Mouse (Mus musculus) neural tube, embryonic 12.5 days (tissue): ENCODE measurements around the gene Lysmd2. TPM values are rescaled to one million over a fixed set of nuclear protein-coding genes. Genes with fewer than 3 reads are reported as not detected.
"Not testable (repeated sequence)": the region's sequence is repeated elsewhere in the genome, so short reads cannot be mapped to it uniquely, and the experiment has no call there.

Source experiments
- ATAC-seq: fragments of 200-750 bp; cut with Nextera tagmentation; 2 replicates; pipeline ENCODE4 v1.8.0; 2017; ENCODE audit warnings: low read depth, mild to moderate bottlenecking, moderate TSS enrichment, moderate library complexity; ENCODE audit not compliant: low FRiP score
- H3K27ac ChIP-seq: fragments of 300-500 bp; sonication (generic); 2 replicates; pipeline ENCODE4 v1.5.1; 2016
- H3K27me3 ChIP-seq: fragments of 300-500 bp; sonication (generic); replicated peaks from 2 replicates; pipeline ENCODE4 v1.6.1; 2016; ENCODE audit warnings: mild to moderate bottlenecking
- H3K36me3 ChIP-seq: fragments of 300-500 bp; sonication (generic); 2 replicates; pipeline ENCODE4 v1.6.1; 2016; ENCODE audit warnings: mild to moderate bottlenecking
- H3K4me1 ChIP-seq: fragments of 300-500 bp; sonication (generic); 2 replicates; pipeline ENCODE4 v1.6.1; 2016
- H3K4me2 ChIP-seq: fragments of 300-500 bp; sonication (generic); replicated peaks from 2 replicates; pipeline ENCODE4 v1.6.1; 2016; ENCODE audit warnings: mild to moderate bottlenecking
- H3K4me3 ChIP-seq: fragments of 300-500 bp; sonication (generic); 2 replicates; pipeline ENCODE4 v1.5.1; 2016
- H3K9ac ChIP-seq: fragments of 300-500 bp; sonication (generic); 2 replicates; pipeline ENCODE4 v1.6.1; 2016; ENCODE audit warnings: mild to moderate bottlenecking
- H3K9me3 ChIP-seq: fragments of 300-500 bp; sonication (generic); 2 replicates; pipeline ENCODE4 v1.6.1; 2016; ENCODE audit warnings: mild to moderate bottlenecking
- whole genome bisulfite sequencing: fragments of 180-500 bp; shearing (Covaris S2); methylation state at CpG from one replicate; pipeline ENCODE4 v1.1.7; 2016; 5-methylcytosine and 5-hydroxymethylcytosine counted together
- polyA plus RNA-seq: library from polyadenylated mRNA; unstranded; fragments of >200 nt; fragmentation: Nextera tagmentation; extraction: Ambion mirVana; gene quantifications from 2 replicates; pipeline ENCODE4 v1.2.1, GENCODE M21; 2016

Gene Lysmd2
- polyA plus RNA-seq, 1 experiment from 2014 or later, result 18.8 TPM

DNA sequence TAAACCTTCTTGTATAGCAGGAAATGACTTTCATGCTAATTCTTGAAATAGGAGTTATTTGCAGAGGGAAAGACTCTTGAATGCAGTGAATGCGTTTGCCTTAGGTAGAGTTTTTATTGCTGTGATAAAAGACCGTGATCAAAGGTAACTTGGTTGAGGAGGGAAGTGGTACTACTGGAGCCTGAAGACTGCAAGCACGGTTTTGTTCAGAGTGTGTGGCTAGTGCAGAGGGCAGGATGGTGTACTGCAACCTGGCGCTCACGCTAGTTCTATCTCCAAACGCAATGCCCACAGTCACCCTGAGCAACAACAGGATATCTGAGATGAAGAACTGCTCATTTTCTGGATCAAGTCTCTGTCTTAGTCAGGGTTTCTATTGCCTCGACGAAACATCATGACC, 8.1 kb downstream of the Lysmd2 start:
- H3K4me2 ChIP-seq, result no peak overlapping the region
- no peak overlapping the region for H3K9ac ChIP-seq
- H3K4me3 ChIP-seq, result no peak overlapping the region
- H3K27me3 ChIP-seq, result no peaks in the 10 kb centered on the region
- no peak overlapping the region for H3K27ac ChIP-seq
- no peaks in the 10 kb centered on the region for H3K36me3 ChIP-seq
- no peaks in the 10 kb centered on the region for H3K4me1 ChIP-seq
- no peak for ATAC-seq
- H3K9me3 ChIP-seq, result no peaks in the 10 kb centered on the region
- WGBS, result 76% methylated on average over 8 of the region's 8 CpGs

DNA sequence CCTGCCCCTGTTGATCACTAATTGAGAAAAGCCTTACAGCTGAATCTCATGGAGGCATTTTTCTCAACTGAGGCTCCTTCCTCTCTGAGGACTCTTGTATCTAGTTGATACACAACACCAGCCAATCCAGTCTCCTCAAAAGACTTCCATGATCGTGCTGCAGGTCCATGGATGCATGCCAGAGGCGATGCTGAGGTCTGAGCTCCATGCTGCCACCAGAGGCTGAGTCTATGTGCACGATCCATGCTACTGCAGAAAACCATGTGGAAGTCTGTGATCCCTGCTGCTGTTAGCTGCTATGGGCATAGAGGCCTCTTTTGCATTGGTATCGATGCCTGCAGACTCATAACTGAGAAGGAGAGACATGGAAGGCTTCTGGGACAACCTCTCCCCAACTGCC, 8.7 kb downstream of the Lysmd2 start:
- no peak for ATAC-seq
- no peaks in the 10 kb centered on the region for H3K27me3 ChIP-seq
- no peak overlapping the region for H3K4me2 ChIP-seq
- 93% methylated on average over 4 of the region's 4 CpGs for WGBS
- no peaks in the 10 kb centered on the region for H3K9me3 ChIP-seq
- no peak overlapping the region for H3K4me3 ChIP-seq
- H3K27ac ChIP-seq, result no peak overlapping the region
- 0 out of 2 replicates have a peak overlapping the region, but pooled peaks have one; percentile 3 for H3K9ac ChIP-seq
- no peaks in the 10 kb centered on the region for H3K4me1 ChIP-seq
- H3K36me3 ChIP-seq, result no peaks in the 10 kb centered on the region

DNA sequence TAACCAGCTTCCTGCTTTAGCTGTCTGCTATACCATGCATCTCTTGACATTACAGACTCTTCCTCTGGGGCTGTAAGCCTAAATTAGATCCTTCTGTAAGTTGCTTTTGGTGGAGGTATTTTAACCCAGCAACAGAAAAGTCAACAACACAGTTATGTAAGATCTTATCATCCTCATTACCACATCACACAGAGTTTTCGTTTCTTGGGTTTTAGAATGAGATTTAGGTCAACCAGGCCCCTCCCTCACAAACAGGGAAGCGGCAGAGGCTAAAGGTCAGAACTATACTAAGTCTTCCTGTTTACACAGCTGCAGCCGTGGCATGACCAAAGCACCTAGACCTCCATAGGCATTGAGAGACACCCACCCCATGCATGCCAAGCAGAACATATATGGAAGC, 19.9 kb downstream of the Lysmd2 start:
- Histone ChIP-seq H3K9me3 (no peaks in the 10 kb centered on the region), H3K27me3 (no peaks in the 10 kb centered on the region), H3K4me1 (no peaks in the 10 kb centered on the region), H3K9ac (no peak overlapping the region), H3K4me2 (no peak overlapping the region), H3K36me3 (peaks cover 51% of the 10 kb centered on the region), H3K27ac (no peak overlapping the region), H3K4me3 (no peak overlapping the region)
- ATAC-seq, result no peak
- 60% methylated on average over 3 of the region's 3 CpGs for WGBS

DNA sequence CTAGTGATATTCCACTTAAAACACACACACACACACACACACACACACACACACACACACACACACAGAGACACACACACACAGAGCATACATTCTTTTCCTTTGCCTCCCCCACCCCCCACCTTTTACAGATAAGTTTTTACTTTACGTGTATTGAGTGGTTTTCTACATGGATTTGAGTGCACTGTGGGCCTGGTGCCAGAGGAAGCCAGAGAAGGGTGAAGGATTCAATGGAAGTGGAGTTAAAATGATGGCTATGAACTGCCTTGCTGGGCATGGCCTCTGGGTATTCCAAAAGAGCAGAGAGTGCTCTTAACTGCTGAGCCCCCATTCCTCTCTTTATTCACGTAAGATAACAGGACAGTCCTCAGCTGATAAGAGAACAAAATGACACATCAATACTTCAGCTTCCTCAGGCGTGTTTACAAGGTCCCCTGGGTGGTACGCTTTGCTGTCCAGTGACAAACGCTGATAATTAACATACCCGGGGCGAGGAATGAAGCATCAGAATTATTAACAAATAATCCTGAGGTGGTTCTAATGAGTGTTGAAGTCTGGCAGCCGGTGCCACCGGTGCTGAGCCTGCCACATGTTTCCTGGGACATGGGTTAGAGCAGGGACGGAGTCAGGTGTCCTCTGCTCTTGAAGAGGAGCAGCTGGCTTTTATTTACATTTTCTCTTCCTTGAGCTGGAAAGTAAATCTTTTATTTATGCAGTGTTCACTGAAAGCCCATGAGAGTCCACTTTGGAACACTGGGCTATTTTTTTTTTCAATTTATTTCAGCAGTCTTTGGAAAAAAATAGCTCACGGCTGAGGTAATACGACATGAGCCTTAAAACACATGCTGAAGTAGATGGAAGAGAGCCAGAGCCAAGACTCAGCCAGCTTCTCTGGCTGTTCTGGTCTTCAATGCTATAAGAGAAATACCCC, 28.7 kb downstream of the Lysmd2 start:
- Histone ChIP-seq H3K9me3 (no peaks in the 10 kb centered on the region), H3K27ac (no peak overlapping the region), H3K4me1 (no peaks in the 10 kb centered on the region), H3K27me3 (no peaks in the 10 kb centered on the region), H3K9ac (no peak overlapping the region), H3K36me3 (peaks cover 47% of the 10 kb centered on the region), H3K4me3 (no peak overlapping the region), H3K4me2 (no peak overlapping the region)
- 61% methylated on average over 12 of the region's 12 CpGs for WGBS
- ATAC-seq, result no peak

DNA sequence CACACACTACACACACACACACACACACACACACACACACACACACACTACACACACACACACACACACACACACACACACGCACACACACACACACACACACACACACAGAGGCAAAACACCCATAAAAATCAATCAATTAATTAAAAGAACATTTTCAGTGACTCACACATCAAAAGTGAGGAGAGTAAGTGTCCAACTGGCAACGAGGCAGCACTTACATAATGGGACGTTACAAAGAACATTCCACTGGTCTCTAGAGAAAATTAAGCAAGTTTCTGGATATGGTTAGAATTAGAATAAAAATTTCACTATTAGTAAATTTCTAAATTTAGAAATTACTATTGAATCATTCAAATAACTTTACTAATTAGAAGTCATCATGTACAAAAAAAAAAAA, 30.9 kb downstream of the Lysmd2 start:
- not testable (repeated sequence) for H3K4me1 ChIP-seq, H3K27ac ChIP-seq, H3K9me3 ChIP-seq, H3K4me3 ChIP-seq, H3K27me3 ChIP-seq, H3K4me2 ChIP-seq, ATAC-seq, H3K9ac ChIP-seq
- 88% methylated on average over 3 of the region's 3 CpGs for WGBS
- peaks cover 44% of the 10 kb centered on the region for H3K36me3 ChIP-seq

DNA sequence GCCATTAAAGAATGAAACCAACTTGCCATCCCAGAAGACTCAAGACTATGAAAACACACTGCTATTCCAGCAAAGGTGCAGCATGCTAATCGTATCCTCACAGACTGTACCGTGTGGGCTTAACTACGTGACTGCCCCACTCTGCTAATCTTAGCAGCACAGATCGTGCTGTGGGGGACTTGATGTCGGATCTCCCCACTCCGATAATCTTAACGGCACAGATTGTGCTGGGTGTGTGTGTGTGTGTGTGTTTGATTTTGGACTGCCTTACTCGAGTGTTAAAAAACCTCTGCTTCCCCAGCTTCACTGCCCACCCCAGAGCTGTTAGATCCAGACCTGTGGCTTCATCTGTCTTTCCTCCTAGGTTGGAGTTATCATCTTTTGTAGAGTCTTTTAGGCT, 35.4 kb downstream of the Lysmd2 start:
- WGBS, result 93% methylated on average over 8 of the region's 8 CpGs
- H3K36me3 ChIP-seq, result peaks cover 50% of the 10 kb centered on the region

DNA sequence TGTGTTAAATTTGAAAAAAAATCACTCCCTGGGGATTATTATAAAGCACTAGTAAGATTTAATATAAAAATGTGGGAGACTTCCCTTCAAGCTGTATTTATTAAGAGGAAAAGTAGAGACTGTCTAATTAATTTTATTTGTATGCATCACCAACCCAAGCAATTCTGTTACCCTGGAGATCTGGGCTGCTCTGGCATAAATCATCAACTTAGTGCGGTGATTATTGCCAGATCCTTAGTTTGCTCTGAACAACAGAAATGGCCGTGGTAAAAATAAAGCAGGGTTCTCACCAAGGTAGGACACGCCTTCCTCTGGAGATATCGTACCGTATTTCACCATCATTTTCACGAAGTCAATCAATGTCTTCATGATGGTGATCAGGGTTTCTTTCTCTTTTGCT, 39.8 kb downstream of the Lysmd2 start:
- Histone ChIP-seq H3K27ac (no peak overlapping the region), H3K9ac (no peak overlapping the region), H3K27me3 (no peaks in the 10 kb centered on the region), H3K36me3 (peaks cover 51% of the 10 kb centered on the region), H3K9me3 (no peaks in the 10 kb centered on the region), H3K4me2 (no peak overlapping the region), H3K4me1 (no peaks in the 10 kb centered on the region), H3K4me3 (no peak overlapping the region)
- WGBS, result 78% methylated on average over 6 of the region's 6 CpGs
- no peak for ATAC-seq

More for the DNA sequence above, 35.4 kb downstream of the Lysmd2 start:
- no peak overlapping the region for H3K27ac ChIP-seq
- no peak overlapping the region for H3K4me3 ChIP-seq
- ATAC-seq, result no peak
- no peaks in the 10 kb centered on the region for H3K27me3 ChIP-seq
- H3K4me2 ChIP-seq, result no peak overlapping the region
- H3K9ac ChIP-seq, result no peak overlapping the region
- no peaks in the 10 kb centered on the region for H3K9me3 ChIP-seq
- H3K4me1 ChIP-seq, result no peaks in the 10 kb centered on the region

DNA sequence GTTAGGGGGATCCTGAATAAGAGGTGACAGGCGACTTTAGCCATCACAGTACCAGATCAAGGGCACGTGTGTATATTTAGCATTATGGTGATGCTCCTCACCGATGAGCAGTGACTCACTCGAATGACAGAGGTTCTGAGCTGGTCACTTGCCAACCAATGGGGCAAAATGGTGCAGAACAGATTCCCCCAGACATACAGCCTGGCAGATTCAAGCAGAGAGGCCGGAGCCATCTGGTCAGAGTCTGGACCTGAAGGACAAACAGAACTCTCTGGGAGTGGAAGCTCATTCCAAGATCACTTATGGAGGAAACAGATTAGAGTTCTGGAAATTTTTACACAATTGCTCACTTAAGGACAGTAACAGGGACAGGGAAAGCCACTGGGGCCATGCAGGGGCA, 41.1 kb downstream of the Lysmd2 start:
- H3K36me3 ChIP-seq, result peaks cover 41% of the 10 kb centered on the region
- H3K9me3 ChIP-seq, result no peaks in the 10 kb centered on the region
- no peak for ATAC-seq

DNA sequence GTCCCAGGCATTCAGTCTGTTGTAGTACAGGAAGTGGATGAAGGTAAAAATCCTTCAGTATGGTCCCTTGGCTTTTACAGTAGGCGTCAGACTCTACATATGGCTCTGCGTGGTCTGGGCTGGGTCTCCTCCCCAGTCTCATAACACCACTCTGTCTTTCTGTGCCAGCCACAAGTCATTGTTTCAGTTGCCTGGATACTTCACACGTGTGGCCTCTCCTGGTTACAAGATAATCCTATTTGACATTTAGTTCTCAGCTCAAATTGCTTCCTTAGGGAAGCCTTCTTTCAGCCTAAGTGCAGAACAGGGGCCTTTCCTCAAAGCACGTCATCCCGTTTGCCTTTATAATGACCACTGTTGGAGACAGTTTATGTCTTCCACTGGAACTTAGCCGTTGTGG, 47.2 kb downstream of the Lysmd2 start:
- Histone ChIP-seq H3K9ac (no peak overlapping the region), H3K27ac (no peak overlapping the region), H3K9me3 (no peaks in the 10 kb centered on the region), H3K27me3 (no peaks in the 10 kb centered on the region), H3K4me3 (no peak overlapping the region), H3K36me3 (peaks cover 65% of the 10 kb centered on the region), H3K4me1 (no peaks in the 10 kb centered on the region), H3K4me2 (no peak overlapping the region)
- ATAC-seq, result no peak
- WGBS, result 77% methylated on average over 6 of the region's 6 CpGs

More for the DNA sequence above, 41.1 kb downstream of the Lysmd2 start:
- 83% methylated on average over 5 of the region's 5 CpGs for WGBS
- H3K4me3 ChIP-seq, result no peak overlapping the region
- H3K4me1 ChIP-seq, result no peaks in the 10 kb centered on the region
- H3K9ac ChIP-seq, result no peak overlapping the region
- no peak overlapping the region for H3K4me2 ChIP-seq
- no peak overlapping the region for H3K27ac ChIP-seq
- H3K27me3 ChIP-seq, result no peaks in the 10 kb centered on the region

DNA sequence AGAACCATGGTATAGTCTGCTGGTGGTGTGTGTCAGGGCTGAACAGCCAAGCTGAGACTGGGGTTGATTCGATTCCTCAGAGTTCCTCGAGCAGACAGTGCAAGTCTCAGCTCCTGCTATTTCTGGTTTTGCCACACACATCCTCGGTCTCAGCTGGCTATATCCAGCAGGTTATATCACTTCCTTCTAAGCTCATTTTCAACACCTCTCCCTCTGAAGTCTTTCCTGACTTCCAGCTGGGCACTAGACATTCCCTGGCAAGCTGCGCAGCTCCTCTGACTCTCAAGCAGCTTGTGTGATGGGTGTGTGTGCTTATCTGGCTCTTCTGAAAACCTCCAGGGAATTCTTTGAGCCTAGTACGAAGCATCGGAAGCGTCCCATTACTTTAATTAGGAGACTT, 50.7 kb downstream of the Lysmd2 start:
- Histone ChIP-seq H3K4me2 (no peak overlapping the region), H3K4me1 (no peaks in the 10 kb centered on the region), H3K9me3 (no peaks in the 10 kb centered on the region), H3K36me3 (peaks cover 61% of the 10 kb centered on the region), H3K27ac (no peak overlapping the region), H3K9ac (no peak overlapping the region), H3K4me3 (no peak overlapping the region), H3K27me3 (no peaks in the 10 kb centered on the region)
- 80% methylated on average over 7 of the region's 7 CpGs for WGBS
- no peak for ATAC-seq

DNA sequence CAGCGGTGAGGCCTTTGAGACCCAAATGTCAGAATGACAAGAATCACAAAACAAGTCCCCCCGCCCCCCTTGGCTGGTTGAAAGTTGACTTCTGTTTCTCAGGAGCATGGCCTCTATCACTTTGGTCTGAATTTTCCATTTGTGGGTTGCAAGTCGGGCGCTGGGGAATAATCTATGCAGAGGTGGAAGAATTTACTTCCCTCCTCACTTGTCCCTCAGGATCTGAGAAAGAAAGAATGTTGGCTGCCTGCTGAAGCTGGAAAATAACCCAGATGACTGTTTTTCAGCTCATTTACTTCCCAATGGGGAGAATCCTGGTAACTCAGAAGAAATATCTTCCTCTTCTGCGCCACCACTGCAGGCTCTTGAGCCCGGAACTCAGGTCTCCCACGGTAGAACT, 52.8 kb downstream of the Lysmd2 start:
- no peaks in the 10 kb centered on the region; the same call in 1 of the 2 replicates for H3K4me1 ChIP-seq
- 84% methylated on average over 7 of the region's 7 CpGs for WGBS
- H3K4me2 ChIP-seq, result no peak overlapping the region
- no peaks in the 10 kb centered on the region for H3K27me3 ChIP-seq
- no peaks in the 10 kb centered on the region for H3K9me3 ChIP-seq
- H3K36me3 ChIP-seq, result peaks cover 46% of the 10 kb centered on the region
- H3K4me3 ChIP-seq, result no peak overlapping the region
- H3K9ac ChIP-seq, result no peak overlapping the region
- no peak for ATAC-seq
- no peak overlapping the region for H3K27ac ChIP-seq

DNA sequence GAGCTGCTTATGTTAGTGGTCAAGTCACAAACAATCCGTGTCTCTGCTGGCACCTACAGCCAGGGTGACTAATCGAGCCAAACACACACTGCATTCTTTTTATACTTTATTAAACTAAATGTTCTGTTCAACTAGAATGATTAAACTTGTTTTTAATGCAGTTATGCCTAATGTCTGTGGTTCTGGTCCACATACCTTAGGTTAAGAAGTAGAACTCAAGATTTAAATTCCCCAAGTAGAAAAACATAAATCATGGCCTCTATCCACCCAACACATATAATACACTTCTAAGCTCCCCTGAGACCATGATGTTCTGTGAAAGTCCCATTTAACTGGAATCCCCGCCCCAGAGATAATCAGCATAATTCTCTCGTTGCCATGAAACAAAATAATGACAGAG, 54.1 kb downstream of the Lysmd2 start:
- Histone ChIP-seq H3K9me3 (no peaks in the 10 kb centered on the region), H3K4me1 (no peaks in the 10 kb centered on the region; the same call in 1 of the 2 replicates), H3K9ac (no peak overlapping the region), H3K27me3 (no peaks in the 10 kb centered on the region), H3K4me2 (no peak overlapping the region), H3K4me3 (no peak overlapping the region), H3K36me3 (peaks cover 34% of the 10 kb centered on the region), H3K27ac (no peak overlapping the region)
- WGBS, result 76% methylated on average over 4 of the region's 4 CpGs
- ATAC-seq, result no peak

DNA sequence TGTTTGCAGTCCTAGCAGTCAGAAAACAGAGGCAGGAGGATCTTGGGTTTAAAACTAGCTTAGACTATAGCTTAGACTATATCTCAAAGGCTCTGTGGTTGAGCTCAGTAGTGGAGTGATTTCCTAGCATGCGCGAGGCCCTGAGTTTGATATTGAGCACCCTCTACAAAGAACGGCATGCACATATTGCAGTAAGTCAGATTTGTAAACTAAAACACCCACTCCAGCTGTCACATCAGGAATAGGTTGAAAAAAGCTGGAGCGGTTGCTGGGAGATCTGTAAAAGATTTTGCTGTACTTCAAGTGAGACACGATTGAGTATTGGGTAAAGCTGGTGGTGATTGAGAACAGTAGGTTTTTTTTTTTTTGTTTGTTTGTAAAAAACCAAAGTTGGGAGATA, 55.1 kb downstream of the Lysmd2 start:
- H3K27me3 ChIP-seq, result no peaks in the 10 kb centered on the region
- H3K4me1 ChIP-seq, result no peaks in the 10 kb centered on the region; the same call in 1 of the 2 replicates
- 93% methylated on average over 5 of the region's 5 CpGs for WGBS
- H3K4me2 ChIP-seq, result no peak overlapping the region
- H3K36me3 ChIP-seq, result peaks cover 25% of the 10 kb centered on the region
- no peak overlapping the region for H3K9ac ChIP-seq
- H3K9me3 ChIP-seq, result no peaks in the 10 kb centered on the region
- no peak overlapping the region for H3K27ac ChIP-seq
- H3K4me3 ChIP-seq, result no peak overlapping the region
- ATAC-seq, result no peak
